Mouse (Mus musculus) neural tube, embryonic 13.5 days (tissue): Measurements from ENCODE around the gene Ap1b1. TPM values are rescaled to one million over a fixed set of nuclear protein-coding genes. Genes with fewer than 3 reads are reported as not detected.
A peak's percentile ranks its signal among the peaks of the same experiment; 100 is the strongest.

Experiments used
- ATAC-seq: fragments of 200-750 bp; cut with Nextera tagmentation; 2 replicates; pipeline ENCODE4 v1.8.0; 2017; ENCODE audit warnings: low read depth, mild to moderate bottlenecking, moderate TSS enrichment, moderate library complexity
- H3K27ac ChIP-seq: fragments of 300-500 bp; sonication (generic); replicated peaks from 2 replicates; pipeline ENCODE4 v1.5.1; 2015; ENCODE audit warnings: moderate library complexity, mild to moderate bottlenecking, inconsistent platforms
- H3K27me3 ChIP-seq: fragments of 300-500 bp; sonication (generic); 2 replicates; pipeline ENCODE4 v1.6.1; 2015; ENCODE audit warnings: mild to moderate bottlenecking, inconsistent platforms
- H3K36me3 ChIP-seq: fragments of 300-500 bp; sonication (generic); 2 replicates; pipeline ENCODE4 v1.6.1; 2015; ENCODE audit warnings: mild to moderate bottlenecking, inconsistent platforms
- H3K4me1 ChIP-seq: fragments of 300-500 bp; sonication (generic); replicated peaks from 2 replicates; pipeline ENCODE4 v1.6.1; 2015; ENCODE audit warnings: inconsistent platforms
- H3K4me2 ChIP-seq: fragments of 300-500 bp; sonication (generic); 2 replicates; pipeline ENCODE4 v1.6.1; 2015; ENCODE audit warnings: inconsistent platforms, mild to moderate bottlenecking, moderate library complexity
- H3K4me3 ChIP-seq: fragments of 300-500 bp; sonication (generic); 2 replicates; pipeline ENCODE4 v1.5.1; 2015; ENCODE audit warnings: mild to moderate bottlenecking, inconsistent platforms
- H3K9ac ChIP-seq: fragments of 300-500 bp; sonication (generic); 2 replicates; pipeline ENCODE4 v1.6.1; 2015; ENCODE audit warnings: moderate library complexity, mild to moderate bottlenecking, inconsistent platforms
- H3K9me3 ChIP-seq: fragments of 300-500 bp; sonication (generic); 2 replicates; pipeline ENCODE4 v1.6.1; 2016; ENCODE audit warnings: inconsistent platforms
- WGBS: fragments of 180-500 bp; shearing (Covaris S2); methylation state at CpG from one replicate; pipeline ENCODE4 v1.1.7; 2015; 5-methylcytosine and 5-hydroxymethylcytosine counted together
- polyA plus RNA-seq: library from polyadenylated mRNA; unstranded; fragments of >200 nt; fragmentation: Nextera tagmentation; extraction: Ambion mirVana; gene quantifications from 2 replicates; pipeline ENCODE4 v1.2.1, GENCODE M21; 2015

The Ap1b1 gene
- polyA plus RNA-seq = 84.5 and 89.7 TPM in 2 replicates

DNA sequence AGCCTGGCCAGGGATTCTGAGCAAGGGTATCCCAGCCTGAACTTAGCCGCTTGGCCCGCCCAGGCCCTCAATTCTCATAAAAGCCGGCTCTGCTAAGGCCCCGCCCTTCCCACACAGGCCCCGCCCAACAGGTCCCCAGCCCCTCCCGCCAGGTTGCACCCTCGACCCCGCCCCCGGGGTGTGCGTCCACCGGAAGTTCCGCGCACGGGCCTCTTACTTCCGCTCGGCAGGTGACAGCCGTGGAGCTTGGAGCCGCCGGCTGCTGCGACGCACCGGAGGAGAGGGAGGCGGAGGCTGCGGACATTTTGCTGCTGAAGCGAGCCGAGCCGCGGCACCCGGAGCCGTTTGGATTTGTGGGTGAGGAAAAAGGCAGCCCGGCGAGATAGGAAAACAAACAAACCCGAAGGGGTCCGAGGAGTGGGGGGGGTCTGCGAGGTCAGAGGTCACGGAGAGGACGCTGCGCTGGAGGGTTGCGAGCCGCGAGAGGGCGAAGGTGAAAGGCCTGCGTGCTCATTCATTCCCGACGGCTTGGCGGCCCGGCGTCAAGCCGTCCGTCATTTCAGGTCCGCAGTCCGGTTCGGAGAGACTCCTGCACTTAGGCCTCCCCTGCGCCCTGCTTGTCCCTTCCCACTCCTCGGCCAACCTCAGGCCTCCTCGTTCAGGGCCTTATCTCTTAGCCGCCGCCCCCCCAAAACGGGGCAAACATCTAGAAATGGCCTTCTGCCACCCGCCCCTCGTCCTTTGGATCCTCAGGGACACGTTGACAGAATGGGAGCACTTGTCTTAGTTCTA lies at the start of gene Ap1b1:
Gene Ap1b1 (plus strand): TSS at position 130 of the 792 bp plus-strand sequence.
- H3K4me3 ChIP-seq = peak within 1 kb of the TSS; percentile 83
- no peaks in the 10 kb centered on the region for H3K27me3 ChIP-seq
- H3K27ac ChIP-seq = peak within 1 kb of the TSS; percentile 74
- peaks cover 27% of the 10 kb centered on the region for H3K4me1 ChIP-seq
- 1% methylated on average over 62 of the region's 62 CpGs for WGBS
- peaks cover 26% of the 10 kb centered on the region for H3K36me3 ChIP-seq
- H3K9me3 ChIP-seq = no peaks in the 10 kb centered on the region
- peak within 1 kb of the TSS; percentile 86 for H3K9ac ChIP-seq
- ATAC-seq = peak; percentile 86
- H3K4me2 ChIP-seq = peak within 1 kb of the TSS; percentile 93

- no peak overlapping the region for H3K27ac ChIP-seq
- ATAC-seq = peak; percentile 33
- peaks cover 86% of the 10 kb centered on the region for H3K27me3 ChIP-seq
Observed at GRCm38 (mm10) chr11:4946530-4946929, 40.1 kb upstream of the Ap1b1 start.

GRCm38 (mm10) chr11:4946947-4947812 lies 39.4 kb upstream of the Ap1b1 start:
- Histone ChIP-seq H3K4me1 (peaks cover 43% of the 10 kb centered on the region), H3K27me3 (peaks cover 90% of the 10 kb centered on the region), H3K9me3 (no peaks in the 10 kb centered on the region), H3K27ac (peak overlapping the region; percentile 93), H3K9ac (peak overlapping the region; percentile 83), H3K4me2 (peak overlapping the region; percentile 77), H3K4me3 (peak overlapping the region; percentile 67), H3K36me3 (no peaks in the 10 kb centered on the region)
- ATAC-seq = peak; percentile 92
- WGBS = under 1% methylated on average over 118 of the region's 120 CpGs

More at GRCm38 (mm10) chr11:4946530-4946929, 40.1 kb upstream of the Ap1b1 start:
- no peaks in the 10 kb centered on the region for H3K9me3 ChIP-seq
- WGBS = 44% methylated on average over 13 of the region's 13 CpGs
- peak overlapping the region; percentile 67 for H3K4me3 ChIP-seq
- H3K36me3 ChIP-seq = no peaks in the 10 kb centered on the region
- peaks cover 43% of the 10 kb centered on the region for H3K4me1 ChIP-seq
- peak overlapping the region; percentile 77 for H3K4me2 ChIP-seq
- peak overlapping the region; percentile 83 for H3K9ac ChIP-seq

DNA sequence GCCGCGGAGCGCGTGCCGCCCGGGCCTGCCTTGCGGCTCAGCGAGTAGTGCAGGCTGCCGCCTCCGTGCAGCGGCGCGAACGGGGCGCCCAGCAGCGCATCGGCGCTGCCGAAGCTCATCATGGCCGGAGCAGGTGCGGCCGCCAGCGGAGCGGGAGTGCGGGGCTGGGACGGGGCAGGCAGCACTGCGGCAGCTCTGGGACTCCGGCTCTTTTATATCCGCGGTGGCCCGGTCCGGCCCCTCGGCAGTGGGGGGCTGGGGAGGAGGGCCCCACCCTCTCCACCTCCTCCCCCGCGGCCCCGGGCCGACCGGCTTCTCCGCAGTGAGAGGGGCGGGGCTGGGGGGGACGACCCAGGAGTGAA lies 38.8 kb upstream of the Ap1b1 start, which contains the start of gene Nefh:
Gene Nefh (minus strand): TSS at position 252 of the 362 bp plus-strand sequence.
- H3K4me2 ChIP-seq = peak within 1 kb of the TSS; percentile 77
- ATAC-seq = peak; percentile 41
- under 1% methylated on average over 28 of the region's 41 CpGs for WGBS
- peak within 1 kb of the TSS; percentile 93 for H3K27ac ChIP-seq
- peak within 1 kb of the TSS; percentile 67 for H3K4me3 ChIP-seq
- H3K4me1 ChIP-seq = peaks cover 43% of the 10 kb centered on the region
- H3K9me3 ChIP-seq = no peaks in the 10 kb centered on the region
- H3K27me3 ChIP-seq = peaks cover 94% of the 10 kb centered on the region
- peak within 1 kb of the TSS; percentile 83 for H3K9ac ChIP-seq
- H3K36me3 ChIP-seq = no peaks in the 10 kb centered on the region

DNA sequence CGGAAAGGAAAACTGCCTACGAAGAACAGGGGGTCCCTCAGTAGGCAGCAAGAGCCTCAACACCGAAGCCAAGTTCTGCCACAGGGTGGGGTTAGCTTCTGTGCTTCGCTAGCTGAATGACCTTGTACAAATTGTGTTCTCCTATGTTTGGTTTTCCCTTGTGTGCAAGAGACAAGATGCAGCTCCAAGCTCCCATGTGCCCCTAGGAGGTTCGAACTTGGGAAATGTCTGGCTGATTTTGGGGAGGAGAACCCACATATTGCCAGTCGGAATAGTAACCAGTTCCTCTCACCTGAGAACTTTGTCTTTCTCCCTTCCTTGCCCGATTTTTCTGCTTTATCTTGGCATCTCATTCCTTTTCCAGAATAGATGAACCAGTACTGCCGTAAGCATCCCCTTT lies 37.8 kb upstream of the Ap1b1 start:
- Histone ChIP-seq H3K4me2 (peak overlapping the region; percentile 77), H3K9ac (peak overlapping the region; percentile 83), H3K4me1 (peaks cover 50% of the 10 kb centered on the region), H3K4me3 (peak overlapping the region; percentile 67), H3K27me3 (peaks cover 98% of the 10 kb centered on the region), H3K27ac (no peak overlapping the region), H3K36me3 (no peaks in the 10 kb centered on the region), H3K9me3 (no peaks in the 10 kb centered on the region)
- ATAC-seq = no peak
- WGBS = 32% methylated on average over 8 of the region's 8 CpGs

GRCm38 (mm10) chr11:4949256-4950044 lies 37.2 kb upstream of the Ap1b1 start:
- Histone ChIP-seq H3K27me3 (peaks cover 97% of the 10 kb centered on the region), H3K4me3 (peak overlapping the region; percentile 67), H3K9me3 (no peaks in the 10 kb centered on the region), H3K36me3 (no peaks in the 10 kb centered on the region), H3K4me2 (peak overlapping the region; percentile 77), H3K9ac (peak overlapping the region; percentile 83), H3K27ac (no peak overlapping the region), H3K4me1 (peaks cover 54% of the 10 kb centered on the region)
- ATAC-seq = no peak
- WGBS = 6% methylated on average over 23 of the region's 23 CpGs

DNA sequence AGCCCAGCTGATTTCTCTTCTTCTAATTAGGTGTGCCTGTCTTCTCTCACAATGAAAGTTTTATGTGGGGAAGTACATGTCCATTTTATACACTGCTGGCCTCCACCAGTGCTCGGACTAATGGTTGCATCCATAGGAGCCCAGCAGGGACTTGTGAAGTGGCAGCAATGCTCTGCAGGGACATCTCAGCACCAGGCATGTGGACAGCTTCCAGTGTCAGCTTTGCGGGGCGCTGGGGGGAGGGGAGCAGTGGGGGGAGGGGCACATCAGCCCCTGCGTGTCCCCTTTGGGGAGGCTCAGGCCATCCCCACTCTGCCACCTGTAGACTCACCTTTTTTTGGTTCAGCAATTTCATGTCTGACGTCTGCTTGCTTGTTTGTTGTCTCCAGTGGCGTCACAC lies 33.2 kb upstream of the Ap1b1 start:
- Histone ChIP-seq H3K36me3 (no peaks in the 10 kb centered on the region), H3K9ac (no peak overlapping the region), H3K4me1 (peaks cover 30% of the 10 kb centered on the region), H3K27ac (no peak overlapping the region), H3K9me3 (no peaks in the 10 kb centered on the region), H3K27me3 (peaks cover 67% of the 10 kb centered on the region), H3K4me2 (no peak overlapping the region), H3K4me3 (no peak overlapping the region)
- WGBS = 1% methylated on average over 6 of the region's 6 CpGs
- ATAC-seq = no peak

GRCm38 (mm10) chr11:4953918-4954317 lies 32.7 kb upstream of the Ap1b1 start:
- no peak overlapping the region for H3K4me3 ChIP-seq
- no peaks in the 10 kb centered on the region for H3K9me3 ChIP-seq
- peak overlapping the region; percentile 34; the same call in 1 of the 2 replicates for H3K9ac ChIP-seq
- WGBS = under 1% methylated on average over 8 of the region's 8 CpGs
- H3K36me3 ChIP-seq = no peaks in the 10 kb centered on the region
- peaks cover 62% of the 10 kb centered on the region for H3K27me3 ChIP-seq
- no peak overlapping the region for H3K4me2 ChIP-seq
- H3K4me1 ChIP-seq = peaks cover 25% of the 10 kb centered on the region
- no peak for ATAC-seq
- H3K27ac ChIP-seq = no peak overlapping the region

GRCm38 (mm10) chr11:4963099-4963808 lies 23.4 kb upstream of the Ap1b1 start:
- ATAC-seq = no peak
- Histone ChIP-seq H3K4me3 (no peak overlapping the region), H3K9ac (no peak overlapping the region), H3K9me3 (no peaks in the 10 kb centered on the region), H3K27ac (no peak overlapping the region), H3K27me3 (no peaks in the 10 kb centered on the region), H3K4me2 (no peak overlapping the region), H3K36me3 (no peaks in the 10 kb centered on the region), H3K4me1 (peaks cover 15% of the 10 kb centered on the region)
- WGBS = 33% methylated on average over 6 of the region's 6 CpGs

GRCm38 (mm10) chr11:4966325-4966724 lies 20.3 kb upstream of the Ap1b1 start:
- ATAC-seq = no peak
- Histone ChIP-seq H3K36me3 (no peaks in the 10 kb centered on the region), H3K9me3 (no peaks in the 10 kb centered on the region), H3K27me3 (no peaks in the 10 kb centered on the region), H3K27ac (no peak overlapping the region), H3K4me2 (no peak overlapping the region), H3K9ac (0 out of 2 replicates have a peak overlapping the region, but pooled peaks have one; percentile 26), H3K4me3 (no peak overlapping the region), H3K4me1 (peaks cover 19% of the 10 kb centered on the region)
- 66% methylated on average over 2 of the region's 2 CpGs for WGBS

- Histone ChIP-seq H3K4me3 (no peak overlapping the region), H3K36me3 (no peaks in the 10 kb centered on the region), H3K27me3 (no peaks in the 10 kb centered on the region), H3K27ac (peak overlapping the region; percentile 54), H3K9me3 (no peaks in the 10 kb centered on the region), H3K4me2 (no peak overlapping the region), H3K4me1 (peaks cover 19% of the 10 kb centered on the region), H3K9ac (peak overlapping the region; percentile 26; the same call in 1 of the 2 replicates)
- 67% methylated on average over 5 of the region's 5 CpGs for WGBS
- ATAC-seq = no peak
Observed at GRCm38 (mm10) chr11:4966888-4967287, 19.7 kb upstream of the Ap1b1 start.
